Mouse (Mus musculus): ENCODE measurements around the gene Entr1.

Gene Entr1

DNA sequence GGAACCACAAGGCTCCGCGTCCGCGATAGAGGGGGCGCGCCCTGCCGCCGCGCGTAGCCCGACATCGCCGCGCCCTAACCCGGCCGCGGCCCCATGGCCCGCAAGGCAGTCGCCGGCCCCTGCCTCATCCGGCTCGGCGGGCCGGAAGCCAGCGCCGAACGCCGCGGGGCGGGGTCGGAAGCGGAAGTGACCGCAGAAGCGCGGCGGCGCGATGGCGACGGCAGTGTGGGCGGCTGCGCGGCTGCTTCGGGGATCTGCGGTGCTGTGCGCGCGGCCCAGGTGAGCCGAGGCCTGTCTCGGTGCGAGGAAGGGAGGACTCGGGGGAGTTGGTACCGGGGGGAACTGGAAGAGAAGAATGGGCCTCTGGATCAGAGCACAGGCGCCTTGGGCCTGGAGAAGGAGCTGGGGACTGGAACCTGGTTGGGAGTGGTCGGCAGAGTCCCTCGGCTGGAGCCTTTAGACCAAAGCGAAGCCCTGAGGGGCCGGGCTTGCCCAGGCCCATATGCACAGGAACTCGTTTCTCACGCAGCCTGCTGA lies at the start of gene Entr1, which contains the start of gene Pmpca:
Gene Entr1 (minus strand): TSS at position 163 of the 537 bp plus-strand sequence.
Gene Pmpca (plus strand): TSS at position 186 of the 537 bp plus-strand sequence.
- in situ Hi-C loops (cut with MboI): no loop called here

DNA sequence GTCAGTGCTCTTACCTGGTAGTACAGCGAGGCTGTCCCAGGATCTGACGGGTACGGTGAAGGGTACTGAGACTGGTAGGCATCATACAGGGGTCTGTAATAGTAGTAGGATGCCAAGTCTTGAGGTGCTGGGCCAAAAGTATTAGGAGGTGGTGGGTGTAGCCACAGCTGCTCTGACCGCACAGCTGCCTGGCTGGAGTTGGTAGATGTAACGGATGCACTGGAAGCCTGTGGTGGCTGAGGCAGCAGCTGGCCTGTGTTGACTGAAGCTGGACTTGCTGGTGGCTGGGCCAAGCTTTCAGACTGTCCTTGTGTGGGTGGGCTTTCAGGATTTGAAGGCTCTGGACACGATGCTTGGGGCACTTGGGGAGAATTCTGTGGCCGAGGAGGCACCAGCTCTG lies 49.3 kb upstream of the Entr1 start:
- in situ Hi-C loops (cut with MboI): loop anchor here (25.0 kb wide), 1 partner anchor 474 kb away; the partner anchor contains the start of genes Med22, Rpl7a, Surf1 and Surf2

DNA sequence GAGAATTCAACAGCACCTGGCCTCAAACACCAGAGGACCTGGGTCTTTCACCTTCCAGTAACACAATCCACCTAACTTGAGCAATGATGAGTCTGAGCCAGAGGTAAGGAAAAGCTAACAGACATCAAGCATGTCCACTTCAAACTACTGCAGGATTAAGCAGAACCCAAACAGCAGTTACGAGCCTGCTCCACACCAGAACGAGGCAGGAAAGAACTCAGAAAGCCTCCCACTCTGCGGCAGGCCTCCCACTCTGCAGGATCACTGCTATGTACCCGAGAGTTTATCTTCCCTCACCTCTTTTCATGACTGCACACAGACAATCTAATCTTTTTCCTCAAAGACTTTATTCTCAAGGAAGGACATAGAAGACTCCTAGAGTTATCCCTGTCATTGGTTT lies 48.1 kb upstream of the Entr1 start:
- in situ Hi-C loops (cut with MboI): loop anchor here (25.0 kb wide), 1 partner anchor 475 kb away; the partner anchor contains the start of genes Med22, Rpl7a, Surf1 and Surf2

DNA sequence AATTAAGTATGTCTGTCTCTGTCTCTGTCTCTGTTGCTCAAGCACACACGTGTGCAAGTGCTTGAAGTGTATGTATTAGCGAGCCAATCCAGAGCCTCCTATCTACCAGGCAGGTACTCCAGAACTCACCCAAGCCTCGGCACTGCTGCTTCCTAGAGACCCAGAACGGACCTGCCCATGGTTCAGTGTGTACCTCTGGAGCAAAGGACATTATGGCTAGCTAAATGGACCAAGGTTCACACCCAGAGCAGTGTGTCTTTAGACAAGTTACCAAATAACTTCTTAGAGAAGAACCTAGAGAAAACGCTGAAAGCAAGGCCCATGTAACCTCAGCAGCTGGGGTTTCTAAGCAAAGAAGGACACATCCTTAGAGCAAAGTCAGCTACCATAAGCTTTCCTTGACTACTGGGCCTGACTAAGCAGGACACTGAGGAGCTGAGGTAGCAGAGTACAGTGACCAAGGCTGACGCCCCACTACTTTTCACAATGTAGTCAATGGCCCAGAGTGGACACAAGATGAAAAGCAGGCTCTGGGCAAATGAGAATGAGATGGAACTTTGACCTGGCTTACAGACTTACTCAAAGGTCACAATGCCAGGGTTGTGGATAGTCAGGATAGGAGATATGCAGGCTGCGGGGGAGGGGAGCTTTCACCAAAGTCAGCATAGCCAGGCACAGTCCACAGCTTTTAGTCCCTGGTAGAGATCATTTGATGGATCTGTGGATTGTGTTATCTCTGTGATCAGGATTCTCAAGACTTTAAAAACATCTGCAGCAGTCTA lies 45.9 kb upstream of the Entr1 start:
- in situ Hi-C loops (cut with MboI): loop anchor here (25.0 kb wide), 1 partner anchor 477 kb away; the partner anchor contains the start of genes Med22, Rpl7a, Surf1 and Surf2

DNA sequence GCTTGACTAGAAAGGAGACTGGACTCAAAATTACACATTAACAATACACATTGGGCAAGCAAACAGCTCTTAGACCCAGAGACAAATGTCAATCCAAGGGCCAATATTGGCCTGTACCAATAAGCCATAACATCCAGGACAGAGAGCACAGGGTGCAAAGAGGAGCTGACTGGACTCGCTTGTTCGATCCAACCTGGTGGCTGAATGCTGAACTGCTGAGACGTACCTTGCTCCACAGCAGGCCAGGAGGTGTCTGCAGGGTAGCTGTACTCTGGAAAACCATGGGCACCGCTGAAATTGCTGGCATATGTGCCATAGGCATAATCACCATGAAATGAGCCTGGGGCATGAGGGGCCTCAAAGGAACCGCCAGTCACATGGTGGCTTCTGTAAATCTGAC lies 40.7 kb upstream of the Entr1 start:
- in situ Hi-C loops (cut with MboI): loop anchor here (25.0 kb wide), 1 partner anchor 482 kb away; the partner anchor contains the start of genes Med22, Rpl7a, Surf1 and Surf2

DNA sequence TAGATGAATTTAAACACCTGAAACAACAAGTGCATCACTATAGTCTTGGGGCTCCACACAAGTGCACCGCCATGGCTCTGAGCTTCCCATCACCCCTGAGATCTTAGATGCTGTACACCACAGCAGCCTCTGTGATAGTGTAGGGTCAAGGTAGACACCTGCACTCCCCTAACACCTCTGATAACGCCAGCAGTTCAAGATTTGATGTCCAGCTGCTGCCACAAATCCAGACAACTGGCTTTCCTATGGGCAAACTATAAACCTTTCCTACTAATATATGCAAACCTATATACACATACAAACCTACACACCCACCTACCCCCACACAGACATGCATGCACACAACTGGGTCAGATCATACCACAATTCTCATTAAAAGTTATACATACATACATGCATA lies 35.4 kb upstream of the Entr1 start:
- in situ Hi-C loops (cut with MboI): no loop called here

DNA sequence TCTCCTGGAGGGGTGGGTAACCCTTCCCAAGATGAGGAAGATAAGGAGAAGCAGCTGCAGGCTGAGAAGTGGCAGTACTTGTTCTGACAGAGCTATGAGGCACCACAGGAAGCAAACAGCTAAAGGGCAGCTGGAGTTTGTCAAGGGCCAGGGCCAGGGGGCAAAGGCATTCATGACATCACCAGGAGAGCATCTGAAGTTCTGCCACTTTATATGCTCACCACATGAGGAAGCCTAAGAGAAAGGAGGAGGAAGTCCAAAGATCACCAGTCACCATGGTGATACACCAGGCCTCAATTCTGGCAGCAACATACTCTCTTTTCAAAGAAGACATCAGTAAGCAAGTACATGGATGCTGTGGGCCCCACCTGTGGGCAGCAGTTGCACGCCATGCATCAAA lies 34.0 kb upstream of the Entr1 start:
- in situ Hi-C loops (cut with MboI): no loop called here

DNA sequence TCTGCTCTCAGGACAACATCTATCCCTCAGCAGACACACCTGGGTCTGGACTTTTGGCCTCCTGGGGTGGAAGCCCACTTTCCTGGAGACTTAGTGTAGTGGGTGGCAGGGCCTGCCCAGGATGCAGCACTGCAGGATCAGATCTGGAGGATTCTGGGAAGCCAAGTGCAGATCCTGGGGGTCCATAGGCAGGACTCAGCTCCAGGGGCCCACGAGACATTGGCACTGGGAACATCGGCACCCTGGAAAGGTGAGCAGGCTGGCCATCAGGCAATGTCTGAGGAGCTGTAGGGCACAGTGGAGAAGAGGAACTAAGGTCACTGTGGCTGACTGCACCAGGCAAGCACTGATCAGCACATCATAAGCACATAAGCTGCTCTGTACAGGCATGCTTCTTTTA lies 32.9 kb upstream of the Entr1 start:
- in situ Hi-C loops (cut with MboI): no loop called here

DNA sequence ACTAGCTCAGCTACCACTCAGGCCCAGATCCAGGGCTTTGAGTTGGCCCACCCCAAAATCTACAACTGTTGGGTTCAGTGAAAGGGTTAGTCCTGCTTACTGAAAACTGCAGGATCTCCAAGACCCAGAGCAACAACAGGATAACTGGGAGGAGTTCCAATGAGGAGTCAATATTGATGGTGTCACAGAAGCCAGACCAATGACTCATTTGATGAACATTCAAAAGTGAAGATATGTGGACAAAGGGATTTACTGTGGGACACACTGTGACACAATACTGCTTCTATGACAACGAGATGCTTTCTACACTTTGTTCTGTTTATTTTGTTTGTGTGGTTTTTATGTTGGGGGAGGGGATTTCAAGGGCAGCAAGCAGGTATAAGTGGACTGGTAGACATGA lies 29.0 kb upstream of the Entr1 start:
- in situ Hi-C loops (cut with MboI): no loop called here

DNA sequence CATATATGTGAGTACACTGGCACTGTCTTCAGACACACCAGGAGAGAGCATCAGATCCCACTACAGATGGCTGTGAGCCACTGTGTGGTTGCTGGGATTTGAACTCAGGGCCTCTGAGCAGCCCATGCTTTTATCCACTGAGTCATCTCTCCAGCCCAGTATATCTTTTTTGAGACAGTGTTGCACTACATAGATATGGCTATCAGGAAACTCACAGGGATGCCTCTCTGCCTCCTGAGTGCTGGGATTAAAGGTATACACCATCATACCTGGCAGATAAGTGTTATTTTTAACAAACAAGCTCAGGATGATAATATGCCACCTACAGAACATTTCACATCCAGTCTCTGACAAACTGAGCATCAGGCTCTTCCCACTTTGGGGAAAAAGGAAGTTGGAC lies 27.9 kb upstream of the Entr1 start:
- in situ Hi-C loops (cut with MboI): no loop called here

DNA sequence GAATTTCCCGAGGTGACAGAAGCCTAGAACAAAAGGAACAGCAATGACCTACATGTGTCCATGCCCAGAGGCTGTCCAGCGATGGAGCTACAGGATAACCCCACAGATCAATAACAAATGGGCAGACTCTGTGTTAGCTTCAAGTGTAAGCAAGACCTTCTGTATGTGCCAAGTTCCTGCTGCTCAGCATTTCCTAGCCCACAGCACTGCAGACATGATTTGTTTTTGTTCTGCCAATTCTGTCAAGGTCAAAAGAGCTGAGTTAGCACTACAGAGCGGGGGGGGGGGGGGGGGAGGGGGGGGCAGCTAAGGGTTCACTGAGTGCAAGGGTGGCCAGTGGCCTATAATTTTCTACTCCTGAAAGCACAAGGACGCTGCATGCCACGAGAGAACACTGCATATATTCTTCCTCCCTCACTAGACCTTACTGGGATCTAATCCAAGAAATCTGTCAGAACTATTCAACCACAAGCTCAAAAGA lies 21.9 kb upstream of the Entr1 start:
- in situ Hi-C loops (cut with MboI): no loop called here

DNA sequence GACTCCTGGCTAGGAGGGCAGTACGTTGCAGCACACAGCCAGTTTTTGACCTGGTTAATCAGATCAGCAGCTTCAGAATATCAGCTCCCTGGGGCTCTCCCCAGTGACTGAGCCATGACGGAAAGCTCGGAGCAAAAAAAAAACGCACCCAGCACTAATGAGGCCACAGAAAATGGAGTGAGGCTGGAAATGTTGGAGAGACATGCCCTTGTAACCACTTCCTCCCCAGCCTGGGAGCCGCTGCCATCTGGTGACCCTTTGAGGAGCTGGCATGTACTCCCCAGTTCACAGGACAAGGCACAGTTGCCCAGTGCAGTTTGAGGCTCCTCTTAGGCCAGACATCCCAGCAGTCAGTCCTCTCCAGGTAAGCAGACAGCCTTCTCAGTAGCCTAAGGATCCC lies 21.0 kb upstream of the Entr1 start:
- in situ Hi-C loops (cut with MboI): no loop called here

DNA sequence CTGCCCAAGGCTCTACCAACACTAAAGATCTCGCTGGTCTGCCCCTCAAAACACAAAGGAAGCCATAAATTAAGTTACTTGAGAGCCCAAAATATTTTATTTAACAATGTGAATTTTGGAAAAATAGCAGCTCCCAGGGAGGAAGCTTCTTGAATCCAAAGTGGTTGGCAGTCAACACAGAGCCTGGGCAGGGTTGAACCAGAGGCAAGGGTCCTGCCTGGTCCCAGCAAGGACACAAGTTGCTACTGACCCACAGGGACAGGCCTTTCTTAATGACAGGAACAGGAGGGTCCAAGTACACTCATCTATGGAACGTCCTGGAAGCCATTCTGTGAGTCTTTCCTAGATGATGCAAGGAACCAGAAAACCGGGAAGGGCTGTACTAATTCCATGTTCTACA lies 20.2 kb upstream of the Entr1 start:
- in situ Hi-C loops (cut with MboI): no loop called here

DNA sequence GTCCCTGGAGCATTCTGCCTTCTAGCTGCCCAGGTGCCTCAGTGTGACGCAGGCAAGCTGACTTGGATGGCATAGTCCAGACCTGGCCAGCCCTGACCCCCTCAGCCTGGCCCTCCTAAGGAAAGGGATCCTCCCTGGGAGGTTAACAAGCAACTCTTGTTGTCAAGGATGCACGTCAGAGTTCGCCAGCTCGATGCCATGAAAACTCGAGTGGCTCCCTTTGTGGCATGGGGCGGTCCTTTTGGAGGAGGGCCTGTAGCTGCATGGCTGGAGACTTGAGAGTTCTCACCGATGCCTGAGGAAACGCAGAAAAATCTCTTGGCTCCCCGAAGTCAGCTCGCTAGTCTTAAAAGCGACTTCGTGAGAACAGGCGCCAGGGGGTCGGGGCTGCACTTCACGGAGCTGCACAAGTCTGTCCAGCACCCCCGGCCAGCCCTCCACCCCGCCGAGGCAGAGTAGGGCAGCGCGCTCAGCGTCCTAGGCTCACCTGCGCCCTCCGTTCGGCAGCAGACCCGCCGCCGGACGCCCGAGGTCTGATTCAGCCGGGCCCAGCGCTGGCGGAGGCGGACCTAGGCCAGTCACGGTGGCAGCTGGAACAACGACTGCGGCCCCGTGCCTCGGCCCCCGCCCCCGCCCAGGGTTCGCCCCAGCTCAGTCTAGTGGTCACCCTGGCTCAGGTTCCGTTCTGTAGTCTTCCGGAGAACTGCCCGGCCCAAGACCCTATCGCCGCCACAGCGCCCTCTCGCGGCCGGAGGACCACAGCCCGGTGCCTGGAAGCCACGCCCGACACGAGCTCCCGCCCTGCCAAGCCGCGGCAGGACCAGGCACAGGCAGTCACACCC lies 19.6 kb upstream of the Entr1 start, which contains the start of gene Inpp5e:
Gene Inpp5e (minus strand): TSS at position 689 of the 842 bp plus-strand sequence.
- in situ Hi-C loops (cut with MboI): no loop called here

DNA sequence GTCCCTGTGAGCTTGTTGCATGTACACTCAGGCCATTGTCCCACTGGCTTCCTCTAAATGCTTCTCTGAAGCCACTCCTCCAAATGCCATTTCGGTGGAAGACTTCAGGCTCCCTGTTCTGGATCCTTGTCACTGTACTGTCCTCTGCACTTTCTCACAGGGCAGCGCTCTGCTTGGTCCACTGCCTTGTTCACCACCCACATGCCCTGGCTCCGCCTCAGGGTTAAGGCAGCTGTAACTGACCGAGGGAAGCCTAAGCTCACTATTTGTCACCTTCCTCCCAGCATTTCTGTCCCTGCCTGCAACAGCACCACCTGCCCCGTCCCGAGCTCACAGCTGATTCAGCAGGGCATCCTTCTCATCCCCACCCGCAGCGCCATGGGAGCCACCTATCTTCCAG lies 14.2 kb upstream of the Entr1 start:
- in situ Hi-C loops (cut with MboI): no loop called here

DNA sequence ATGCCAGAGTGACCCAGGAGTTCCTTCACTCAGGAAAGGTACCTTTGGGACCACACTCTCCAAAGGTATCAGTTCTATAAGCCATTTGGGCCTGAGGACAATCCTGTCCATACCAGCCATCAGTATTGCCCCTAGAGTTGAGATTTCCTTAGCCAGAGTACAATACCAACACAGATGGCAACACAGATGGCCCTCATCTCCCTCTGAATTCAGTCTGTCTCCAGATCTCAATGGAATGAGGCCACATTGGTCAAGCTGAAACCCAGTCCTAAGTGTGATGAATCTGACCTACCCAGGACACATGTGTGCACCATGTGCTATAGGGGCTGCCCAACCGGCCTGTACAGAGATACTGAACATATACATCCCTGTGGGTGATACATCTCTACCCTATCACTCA lies 13.1 kb upstream of the Entr1 start:
- in situ Hi-C loops (cut with MboI): no loop called here

DNA sequence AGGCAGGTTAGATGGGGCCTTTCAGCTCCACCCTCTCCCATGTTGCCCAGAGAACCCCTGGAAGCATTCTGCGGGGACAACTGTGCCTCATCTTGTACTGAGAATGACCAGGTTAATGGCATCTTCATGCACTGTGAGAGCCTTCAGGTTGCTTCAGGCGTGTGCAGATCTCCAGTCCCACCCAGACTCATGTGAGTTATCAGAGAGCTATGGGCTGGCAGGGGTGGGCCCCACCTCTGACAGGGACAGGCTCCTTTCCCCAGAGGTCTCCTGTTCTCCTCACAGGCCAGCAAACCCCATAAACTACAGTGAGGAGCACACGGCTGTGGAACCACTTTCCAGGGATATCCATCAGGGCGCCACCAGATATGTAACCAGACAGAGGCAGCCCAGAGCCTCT lies 11.9 kb upstream of the Entr1 start:
- in situ Hi-C loops (cut with MboI): no loop called here

DNA sequence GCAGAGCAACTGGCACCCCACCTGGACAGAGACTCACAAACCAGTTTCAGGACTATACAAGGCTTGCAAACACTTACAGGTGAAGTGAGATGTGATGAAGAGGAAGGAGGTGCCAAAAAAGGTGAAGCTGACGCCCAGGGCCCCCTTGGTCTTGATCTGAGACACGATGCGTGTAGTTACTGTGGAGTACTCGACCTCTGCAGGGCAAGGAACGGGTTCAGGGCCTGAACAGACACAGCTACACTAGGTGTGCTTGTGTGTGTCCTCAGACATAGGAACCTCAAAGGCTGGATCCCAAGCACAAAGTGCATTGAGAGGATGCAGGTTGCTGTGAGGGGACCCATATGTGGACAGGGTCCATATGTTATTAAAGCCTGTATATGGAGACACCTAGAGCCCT lies 11.2 kb upstream of the Entr1 start:
- in situ Hi-C loops (cut with MboI): no loop called here

DNA sequence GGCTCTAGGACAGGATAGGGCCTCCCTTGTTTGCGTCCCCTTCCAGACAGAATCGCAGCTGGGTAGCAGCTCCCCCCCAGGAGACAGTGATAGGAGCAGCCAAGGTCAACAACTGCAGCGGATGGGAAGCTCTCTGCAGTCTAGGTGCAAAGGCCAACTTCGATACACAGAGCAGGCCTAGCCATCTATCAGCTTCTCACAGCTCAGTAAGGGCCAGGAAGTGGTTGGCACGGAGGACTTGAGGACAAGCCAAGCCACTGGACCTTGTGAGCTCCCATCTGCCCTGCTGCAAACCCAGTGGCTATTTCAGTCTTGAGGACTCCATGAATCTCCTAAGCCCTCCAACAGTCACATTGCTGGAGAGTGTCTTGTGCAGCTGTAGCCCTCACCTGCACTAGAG lies 10.5 kb upstream of the Entr1 start:
- in situ Hi-C loops (cut with MboI): no loop called here

DNA sequence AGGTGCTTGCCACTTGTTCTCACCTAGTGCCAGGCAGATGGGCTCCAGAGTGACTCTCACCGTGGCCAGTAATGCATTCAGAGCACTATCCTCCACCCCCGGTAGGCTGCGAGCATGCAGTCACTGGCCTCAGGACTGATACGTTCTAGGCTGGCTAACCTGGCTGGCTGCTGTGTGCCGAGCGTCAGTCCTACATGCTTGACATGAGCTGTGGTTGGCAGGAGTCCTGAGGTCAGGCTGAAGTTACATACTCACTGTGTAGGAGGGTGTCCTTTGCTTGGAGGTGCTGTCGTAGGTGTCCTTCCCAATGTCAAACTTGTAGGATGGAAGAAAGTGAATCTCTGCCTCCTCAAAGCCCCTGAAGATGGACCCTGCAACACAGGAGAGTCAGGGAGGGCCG lies 9.9 kb upstream of the Entr1 start:
- in situ Hi-C loops (cut with MboI): no loop called here

DNA sequence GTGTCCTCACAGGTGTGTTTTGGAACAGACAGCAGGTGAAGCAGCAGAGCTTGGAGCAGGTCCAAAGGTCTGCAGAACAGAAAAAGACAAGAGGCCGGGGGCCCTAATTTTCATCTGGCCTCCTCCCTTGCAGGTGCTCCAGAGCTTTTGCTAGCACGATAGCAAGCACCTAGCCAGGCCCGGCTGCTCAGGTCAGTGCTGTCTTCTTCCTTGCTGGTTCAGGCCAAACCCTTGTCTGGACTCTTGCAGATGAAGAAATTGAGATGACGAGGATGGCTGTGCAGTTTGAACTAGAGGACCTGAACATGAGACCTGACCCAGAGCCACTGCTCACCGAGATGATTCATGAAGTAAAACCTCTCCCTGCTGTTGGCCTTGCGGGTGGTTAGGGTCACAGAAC lies 2.5 kb upstream of the Entr1 start:
- in situ Hi-C loops (cut with MboI): no loop called here

DNA sequence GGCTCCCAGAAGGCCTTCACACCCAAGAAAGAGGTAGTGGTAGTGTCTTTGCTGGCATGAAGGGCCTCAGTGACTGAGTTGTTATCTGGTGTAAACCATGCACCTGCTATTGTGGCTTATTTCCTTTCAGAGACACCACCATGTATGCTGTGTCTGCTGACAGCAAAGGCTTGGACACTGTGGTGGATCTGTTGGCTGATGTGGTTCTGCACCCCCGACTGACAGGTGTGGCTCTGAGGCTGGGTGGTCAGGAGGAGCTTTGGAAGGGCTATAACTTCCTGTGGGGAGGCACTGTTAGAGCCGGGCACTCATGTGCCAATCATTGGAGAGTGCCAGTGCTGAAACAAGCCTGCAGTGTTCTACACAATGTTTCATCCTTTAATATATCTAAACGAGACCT lies 1.8 kb upstream of the Entr1 start:
- in situ Hi-C loops (cut with MboI): no loop called here
